Mouse (Mus musculus): ENCODE data around the gene Prss43. TPM values are rescaled to one million over a fixed set of nuclear protein-coding genes. Genes with fewer than 3 reads are reported as not detected.

The Prss43 gene
- polyA plus RNA-seq, 1 experiment from 2014 or later = not detected

DNA sequence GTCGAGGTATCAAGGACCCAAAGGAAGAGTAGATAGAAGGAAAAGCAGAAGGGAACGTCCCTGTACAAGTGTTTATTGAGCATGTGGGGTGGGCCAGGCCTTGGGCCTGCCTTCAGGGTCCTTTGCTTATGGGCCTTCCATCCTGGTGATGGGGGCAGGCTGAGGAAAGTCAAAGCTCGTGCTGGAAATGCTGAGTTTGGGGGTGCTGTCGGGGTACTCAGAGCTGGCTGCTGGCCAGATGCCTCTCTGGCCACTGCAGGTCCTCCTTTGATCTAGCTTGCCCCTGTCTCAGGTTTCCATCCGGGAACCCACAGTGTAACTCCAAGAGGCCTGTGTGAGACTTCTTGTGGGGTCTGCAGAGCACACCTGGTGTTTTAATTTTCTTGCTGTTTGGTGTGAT is 32.0 kb downstream of the Prss43 start:
- H3K4me1 ChIP-seq (replicated peaks; ENCODE audit: control insufficient read depth, insufficient read depth) = no peaks in the 10 kb centered on the region
- H3K4me3 ChIP-seq (ENCODE audit: low read depth, low read length) = no peak overlapping the region
- H3K9ac ChIP-seq (ENCODE audit: low read length) = no peak overlapping the region
- TF ChIP-seq CTCF (IDR thresholded peaks at IDR 0.05; ENCODE audit: low read depth) = no peak
- TF ChIP-seq EP300 (optimal IDR thresholded peaks at IDR 0.05) = no peak
- DNase-seq (ENCODE audit: low spot score) = no peak
- no peaks in the 10 kb centered on the region for H3K9me3 ChIP-seq (ENCODE audit: control insufficient read depth, low read length)
- no peaks in the 10 kb centered on the region for H3K36me3 ChIP-seq (ENCODE audit: control insufficient read depth, insufficient read depth, low read length)
- no peak overlapping the region for H3K27ac ChIP-seq (replicated peaks)
- no peak overlapping the region for H3K4me2 ChIP-seq (replicated peaks; ENCODE audit: low read depth)
- no peak for ATAC-seq (ENCODE audit: low FRiP score, low TSS enrichment)
- no peaks in the 10 kb centered on the region for H3K27me3 ChIP-seq (ENCODE audit: control insufficient read depth, insufficient read depth, low read length)
- 59% methylated on average over 5 of the region's 5 CpGs for WGBS

DNA sequence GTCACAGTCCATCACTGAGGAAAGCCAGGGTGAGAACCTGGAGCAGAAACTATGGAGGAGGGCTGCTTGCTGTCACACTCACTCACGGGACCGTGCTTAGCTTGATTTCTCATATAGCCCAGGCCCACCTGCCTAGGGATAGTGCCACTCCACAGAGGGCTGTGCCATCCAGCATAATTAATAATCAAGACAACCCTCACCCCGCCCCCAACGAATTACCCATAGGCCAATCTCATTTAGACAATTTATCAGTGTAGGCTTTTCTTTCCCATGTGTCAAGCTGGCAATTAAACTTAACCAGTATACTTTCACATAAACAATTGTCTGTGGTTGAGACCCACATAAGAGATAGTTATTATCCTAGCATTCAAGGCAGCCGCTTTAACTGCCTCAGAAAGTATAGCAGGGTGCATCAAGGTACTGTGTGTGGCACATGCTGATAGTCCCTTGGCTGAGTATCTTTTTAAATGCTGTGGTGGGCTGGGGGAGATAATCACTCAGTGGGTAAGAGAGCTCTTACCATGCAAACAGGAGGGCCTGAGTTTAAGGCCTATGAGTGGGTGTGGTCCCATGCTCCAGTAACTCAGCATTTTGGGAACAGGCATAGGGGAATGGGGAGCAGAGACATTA is 32.6 kb downstream of the Prss43 start:
- Histone ChIP-seq H3K9me3 (ENCODE audit: control insufficient read depth, low read length) (no peaks in the 10 kb centered on the region), H3K36me3 (ENCODE audit: control insufficient read depth, insufficient read depth, low read length) (no peaks in the 10 kb centered on the region), H3K9ac (ENCODE audit: low read length) (no peak overlapping the region), H3K4me1 (replicated peaks; ENCODE audit: control insufficient read depth, insufficient read depth) (no peaks in the 10 kb centered on the region), H3K27ac (replicated peaks) (no peak overlapping the region), H3K4me3 (ENCODE audit: low read depth, low read length) (no peak overlapping the region), H3K4me2 (replicated peaks; ENCODE audit: low read depth) (no peak overlapping the region), H3K27me3 (ENCODE audit: control insufficient read depth, insufficient read depth, low read length) (no peaks in the 10 kb centered on the region)
- ATAC-seq (ENCODE audit: low FRiP score, low TSS enrichment) (no peak), DNase-seq (ENCODE audit: low spot score) (no peak)
- TF ChIP-seq CTCF (IDR thresholded peaks at IDR 0.05; ENCODE audit: low read depth) (no peak), EP300 (optimal IDR thresholded peaks at IDR 0.05) (no peak)
- 71% methylated on average over 5 of the region's 5 CpGs for WGBS

GRCm38 (mm10) chr9:110871030-110871429 is 44.5 kb downstream of the Prss43 start:
- H3K27me3 ChIP-seq (ENCODE audit: control insufficient read depth, insufficient read depth, low read length) = no peaks in the 10 kb centered on the region
- H3K27ac ChIP-seq (replicated peaks) = no peak overlapping the region
- TF ChIP-seq CTCF (IDR thresholded peaks at IDR 0.05; ENCODE audit: low read depth) (peak; percentile 85), EP300 (optimal IDR thresholded peaks at IDR 0.05) (no peak)
- no peaks in the 10 kb centered on the region for H3K36me3 ChIP-seq (ENCODE audit: control insufficient read depth, insufficient read depth, low read length)
- 26% methylated on average over 7 of the region's 7 CpGs for WGBS
- peak; percentile 61 for DNase-seq (ENCODE audit: low spot score)
- H3K4me1 ChIP-seq (replicated peaks; ENCODE audit: control insufficient read depth, insufficient read depth) = no peaks in the 10 kb centered on the region; the same call in none of the 2 replicates
- no peak overlapping the region for H3K9ac ChIP-seq (ENCODE audit: low read length)
- ATAC-seq (ENCODE audit: low FRiP score, low TSS enrichment) = peak; percentile 19; the same call in 1 of the 2 replicates
- H3K4me2 ChIP-seq (replicated peaks; ENCODE audit: low read depth) = no peak overlapping the region
- no peak overlapping the region for H3K4me3 ChIP-seq (ENCODE audit: low read depth, low read length)
- H3K9me3 ChIP-seq (ENCODE audit: control insufficient read depth, low read length) = no peaks in the 10 kb centered on the region

DNA sequence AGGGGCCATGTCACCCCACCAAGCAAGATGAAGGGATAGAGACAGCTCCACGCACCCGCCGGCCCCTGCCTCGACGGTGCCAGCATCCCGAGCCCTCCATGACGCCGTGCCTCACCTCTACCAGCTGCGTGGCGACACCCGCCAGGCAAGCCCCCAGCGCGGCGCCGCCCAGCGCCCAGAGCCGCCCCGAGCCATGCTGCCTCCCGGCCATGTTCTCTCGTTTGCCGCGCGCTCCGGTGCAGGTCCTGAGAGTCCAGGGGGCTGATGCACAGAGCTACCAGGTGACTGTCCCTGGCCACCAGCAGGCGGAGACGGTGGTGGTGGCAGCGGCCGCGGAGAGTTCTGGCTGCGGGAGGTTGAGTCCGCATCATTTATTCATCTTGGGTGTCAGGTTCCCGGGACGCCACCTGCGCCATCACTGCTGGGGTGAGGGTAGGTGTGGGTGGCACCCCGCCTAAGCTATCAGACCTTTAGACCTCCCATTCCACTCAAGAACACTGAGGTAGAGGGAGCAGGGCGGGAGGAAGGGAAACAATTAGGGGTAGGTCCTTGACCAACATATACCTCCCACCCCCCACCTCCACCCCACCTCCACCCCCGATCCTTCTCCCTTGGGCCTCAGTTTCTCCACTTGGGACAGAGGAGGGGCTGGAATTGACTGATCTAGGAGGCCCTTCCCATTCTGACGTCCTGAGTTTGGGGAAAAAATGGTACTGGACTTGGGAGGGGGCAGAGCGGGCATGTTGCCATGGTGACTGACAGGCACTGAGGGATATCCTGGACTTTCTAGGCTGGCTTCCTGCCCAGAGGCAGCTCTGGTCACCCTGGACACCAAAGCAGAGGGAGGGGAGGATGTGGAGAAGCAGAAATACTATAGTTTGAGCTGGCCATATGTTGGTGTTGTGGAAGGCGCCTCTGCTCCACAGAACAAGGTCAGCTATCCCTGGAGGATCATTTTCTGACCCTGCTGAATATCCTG is 47.5 kb downstream of the Prss43 start:
- ATAC-seq (ENCODE audit: low FRiP score, low TSS enrichment) (peak; percentile 14; the same call in 1 of the 2 replicates), DNase-seq (ENCODE audit: low spot score) (peak; percentile 32)
- Histone ChIP-seq H3K9ac (ENCODE audit: low read length) (no peak overlapping the region), H3K27ac (replicated peaks) (no peak overlapping the region), H3K9me3 (ENCODE audit: control insufficient read depth, low read length) (no peaks in the 10 kb centered on the region), H3K27me3 (ENCODE audit: control insufficient read depth, insufficient read depth, low read length) (no peaks in the 10 kb centered on the region), H3K36me3 (ENCODE audit: control insufficient read depth, insufficient read depth, low read length) (no peaks in the 10 kb centered on the region), H3K4me3 (ENCODE audit: low read depth, low read length) (peak overlapping the region; percentile 22), H3K4me2 (replicated peaks; ENCODE audit: low read depth) (peak overlapping the region; percentile 45), H3K4me1 (replicated peaks; ENCODE audit: control insufficient read depth, insufficient read depth) (peaks cover 5% of the 10 kb centered on the region)
- 11% methylated on average over 34 of the region's 40 CpGs for WGBS
- peak; percentile 35 for TF ChIP-seq CTCF (IDR thresholded peaks at IDR 0.05; ENCODE audit: low read depth)
- no peak for TF ChIP-seq EP300 (optimal IDR thresholded peaks at IDR 0.05)

DNA sequence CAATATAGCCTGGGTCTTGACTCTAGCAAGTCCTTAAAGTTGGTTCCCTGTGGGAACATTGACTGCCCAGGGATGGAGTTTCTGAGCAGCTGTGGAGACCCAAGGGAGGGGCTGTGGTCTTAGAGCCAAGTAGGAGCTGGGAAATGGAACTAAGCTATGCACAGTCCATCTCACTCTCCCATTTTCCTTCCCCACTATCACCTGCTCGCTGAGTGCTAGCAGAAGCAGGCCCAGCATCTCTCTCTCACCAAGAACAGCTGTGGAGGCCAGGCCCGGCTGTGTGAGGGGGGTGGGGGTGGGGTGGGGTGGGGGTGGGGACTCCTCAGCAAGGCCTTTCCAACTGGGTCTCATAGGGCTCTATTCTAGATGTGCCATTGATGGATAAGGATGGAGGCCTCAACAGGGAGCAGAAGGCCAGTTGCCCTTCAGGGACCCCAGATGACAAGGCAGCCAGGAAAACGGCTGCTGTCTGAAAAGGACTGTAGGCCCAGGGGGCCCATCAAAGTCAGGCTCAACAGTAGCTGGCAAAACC is 48.2 kb downstream of the Prss43 start:
- 34% methylated on average over 3 of the region's 3 CpGs for WGBS
- Histone ChIP-seq H3K9ac (ENCODE audit: low read length) (no peak overlapping the region), H3K9me3 (ENCODE audit: control insufficient read depth, low read length) (no peaks in the 10 kb centered on the region), H3K4me3 (ENCODE audit: low read depth, low read length) (no peak overlapping the region), H3K27ac (replicated peaks) (no peak overlapping the region), H3K27me3 (ENCODE audit: control insufficient read depth, insufficient read depth, low read length) (no peaks in the 10 kb centered on the region), H3K36me3 (ENCODE audit: control insufficient read depth, insufficient read depth, low read length) (no peaks in the 10 kb centered on the region), H3K4me1 (replicated peaks; ENCODE audit: control insufficient read depth, insufficient read depth) (peaks cover 5% of the 10 kb centered on the region), H3K4me2 (replicated peaks; ENCODE audit: low read depth) (no peak overlapping the region)
- ATAC-seq (ENCODE audit: low FRiP score, low TSS enrichment) (no peak), DNase-seq (ENCODE audit: low spot score) (no peak)
- TF ChIP-seq CTCF (IDR thresholded peaks at IDR 0.05; ENCODE audit: low read depth) (no peak), EP300 (optimal IDR thresholded peaks at IDR 0.05) (no peak)

All from stomach, postnatal 0 days (tissue).